Mouse (Mus musculus) lung, postnatal 0 days (tissue): Measurements from ENCODE around the gene Arx. TPM values are rescaled to one million over a fixed set of nuclear protein-coding genes. Genes with fewer than 3 reads are reported as not detected.

Source experiments
- ATAC-seq: fragments of 200-750 bp; cut with Nextera tagmentation; 2 replicates; pipeline ENCODE4 v1.8.0; 2017; ENCODE audit warnings: moderate library complexity
- DNase-seq: peaks from one replicate; pipeline ENCODE4 v3.0.0-alpha.2; 2016; ENCODE audit warnings: low spot score
- H3K27ac ChIP-seq: fragments of 300-500 bp; sonication (generic); 2 replicates; pipeline ENCODE4 v1.5.1; 2014; ENCODE audit warnings: antibody characterized with exemption, mild to moderate bottlenecking, low read length, mixed read lengths
- H3K27me3 ChIP-seq: fragments of 300-500 bp; sonication (generic); replicated peaks from 2 replicates; pipeline ENCODE4 v1.6.1; 2014; ENCODE audit warnings: low read length, mixed read lengths; ENCODE audit not compliant: insufficient read depth
- H3K36me3 ChIP-seq: fragments of 300-500 bp; sonication (generic); 2 replicates; pipeline ENCODE4 v1.6.1; 2014; ENCODE audit warnings: low read length, mixed read lengths; ENCODE audit not compliant: insufficient read depth
- H3K4me1 ChIP-seq: fragments of 300-500 bp; sonication (generic); 2 replicates; pipeline ENCODE4 v1.6.1; 2014; ENCODE audit warnings: antibody characterized with exemption, low read depth, low read length, mixed read lengths; ENCODE audit not compliant: insufficient read depth
- H3K4me2 ChIP-seq: fragments of 300-500 bp; sonication (generic); replicated peaks from 2 replicates; pipeline ENCODE4 v1.6.1; 2014; ENCODE audit warnings: low read depth, mild to moderate bottlenecking, low read length, moderate library complexity, mixed read lengths
- H3K4me3 ChIP-seq: fragments of 300-500 bp; sonication (generic); 2 replicates; pipeline ENCODE4 v1.5.1; 2014; ENCODE audit warnings: low read depth, low read length
- H3K9ac ChIP-seq: fragments of 300-500 bp; sonication (generic); replicated peaks from 2 replicates; pipeline ENCODE4 v1.6.1; 2014; ENCODE audit warnings: low read depth, mild to moderate bottlenecking
- H3K9me3 ChIP-seq: fragments of 300-500 bp; sonication (generic); 2 replicates; pipeline ENCODE4 v1.6.1; 2016; ENCODE audit warnings: low read length, mixed read lengths
- CTCF ChIP-seq: IDR thresholded peaks from 2 replicates; pipeline ENCODE4 v1.5.1; 2016; ENCODE audit warnings: antibody characterized with exemption, mild to moderate bottlenecking
- EP300 ChIP-seq: IDR thresholded peaks from 2 replicates; pipeline ENCODE4 v1.6.1; 2016; ENCODE audit warnings: antibody characterized with exemption, mild to moderate bottlenecking, control low read depth
- WGBS: fragments of 180-500 bp; shearing (Covaris S2); extraction: QIAGEN DNeasy Blood & Tissue Kit; methylation state at CpG from one replicate; pipeline ENCODE4 v1.1.7; 2014; 5-methylcytosine and 5-hydroxymethylcytosine counted together
- polyA plus RNA-seq: library from polyadenylated mRNA; unstranded; fragments of >200 nt; fragmentation: Nextera tagmentation; extraction: Ambion mirVana; gene quantifications from 2 replicates; pipeline ENCODE4 v1.2.1, GENCODE M21; 2015

Arx gene
- polyA plus RNA-seq, 1 experiment from 2014 or later = not detected

GRCm38 (mm10) chrX:93295819-93296218 is 9.6 kb downstream of the Arx start:
- Histone ChIP-seq H3K9me3 (no peaks in the 10 kb centered on the region), H3K4me2 (no peak overlapping the region), H3K4me3 (no peak overlapping the region), H3K27me3 (peaks cover 28% of the 10 kb centered on the region), H3K9ac (no peak overlapping the region), H3K27ac (no peak overlapping the region), H3K4me1 (no peaks in the 10 kb centered on the region), H3K36me3 (no peaks in the 10 kb centered on the region)
- TF ChIP-seq EP300 (no peak), CTCF (no peak)
- DNase-seq (no peak), ATAC-seq (no peak)
- whole genome bisulfite sequencing = 12% methylated on average over 5 of the region's 5 CpGs

DNA sequence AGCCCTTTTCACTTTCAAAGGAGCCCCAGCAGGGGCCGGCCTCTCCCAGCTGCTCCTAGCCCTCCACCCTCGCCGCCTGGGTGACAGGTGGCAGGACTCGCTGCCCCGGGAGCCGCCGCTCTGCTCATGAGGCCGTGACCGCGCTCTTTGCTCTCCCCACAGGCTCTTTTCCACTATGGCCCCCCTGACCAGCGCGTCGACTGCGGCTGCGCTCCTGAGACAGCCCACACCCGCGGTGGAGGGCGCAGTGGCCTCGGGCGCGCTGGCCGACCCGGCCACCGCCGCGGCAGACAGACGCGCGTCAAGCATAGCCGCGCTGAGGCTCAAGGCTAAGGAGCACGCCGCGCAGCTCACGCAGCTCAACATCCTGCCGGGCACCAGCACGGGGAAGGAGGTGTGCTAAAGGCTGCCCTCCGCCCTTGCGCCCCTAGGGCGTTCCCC is 10.8 kb downstream of the Arx start:
- H3K9ac ChIP-seq = no peak overlapping the region
- peak overlapping the region; percentile 25; the same call in 1 of the 2 replicates for H3K4me3 ChIP-seq
- H3K4me2 ChIP-seq = peak overlapping the region; percentile 47
- no peak for TF ChIP-seq CTCF
- TF ChIP-seq EP300 = no peak
- peaks cover 27% of the 10 kb centered on the region for H3K27me3 ChIP-seq
- no peak for DNase-seq
- no peaks in the 10 kb centered on the region for H3K9me3 ChIP-seq
- ATAC-seq = peak; percentile 14; the same call in 1 of the 2 replicates
- 7% methylated on average over 16 of the region's 40 CpGs for WGBS
- H3K4me1 ChIP-seq = no peaks in the 10 kb centered on the region
- no peak overlapping the region for H3K27ac ChIP-seq
- H3K36me3 ChIP-seq = no peaks in the 10 kb centered on the region

DNA sequence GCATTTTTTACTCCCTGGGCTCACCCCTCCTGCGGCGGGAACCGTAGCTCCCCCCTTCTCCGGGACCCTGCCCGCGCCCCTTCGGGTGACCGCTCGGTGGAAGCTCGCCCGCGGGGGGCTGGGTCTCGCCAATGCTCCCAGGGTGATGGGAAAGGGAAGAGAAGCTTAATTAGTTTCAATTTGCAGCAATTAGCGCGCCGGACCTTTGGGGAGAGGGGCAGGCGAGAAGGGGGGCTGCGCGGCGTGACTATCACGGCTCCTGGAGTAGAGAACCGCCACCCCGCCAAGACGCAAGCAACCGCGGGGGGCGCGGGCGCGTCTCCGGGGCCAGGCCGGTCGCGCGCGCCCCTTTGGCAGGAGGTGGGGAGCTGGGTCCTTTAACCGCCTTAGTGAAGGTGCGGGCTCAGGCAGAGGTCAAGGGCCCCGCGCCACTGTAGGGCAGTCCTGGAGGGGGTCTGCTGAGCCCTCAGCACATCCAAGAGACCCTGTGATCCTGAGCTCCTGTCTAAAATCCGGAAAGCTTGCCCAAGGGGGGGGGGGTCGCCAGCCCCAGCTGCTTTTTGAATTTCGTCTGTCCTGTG is 12.9 kb downstream of the Arx start:
- no peak for TF ChIP-seq CTCF
- TF ChIP-seq EP300 = no peak
- Histone ChIP-seq H3K36me3 (no peaks in the 10 kb centered on the region), H3K27ac (no peak overlapping the region), H3K9ac (no peak overlapping the region), H3K27me3 (peaks cover 20% of the 10 kb centered on the region), H3K4me3 (peak overlapping the region; percentile 42), H3K4me2 (peak overlapping the region; percentile 62), H3K9me3 (no peaks in the 10 kb centered on the region), H3K4me1 (no peaks in the 10 kb centered on the region)
- ATAC-seq (no peak), DNase-seq (no peak)
- WGBS = 11% methylated on average over 37 of the region's 43 CpGs

GRCm38 (mm10) chrX:93299771-93300170 is 13.5 kb downstream of the Arx start:
- H3K4me1 ChIP-seq = no peaks in the 10 kb centered on the region
- DNase-seq (no peak), ATAC-seq (no peak)
- no peaks in the 10 kb centered on the region for H3K36me3 ChIP-seq
- H3K4me2 ChIP-seq = no peak overlapping the region
- H3K9me3 ChIP-seq = no peaks in the 10 kb centered on the region
- H3K27ac ChIP-seq = no peak overlapping the region
- no peak for TF ChIP-seq EP300
- TF ChIP-seq CTCF = no peak
- peaks cover 19% of the 10 kb centered on the region for H3K27me3 ChIP-seq
- no peak overlapping the region for H3K4me3 ChIP-seq
- 30% methylated on average over 6 of the region's 6 CpGs for WGBS
- H3K9ac ChIP-seq = no peak overlapping the region

- 33% methylated on average over 10 of the region's 10 CpGs for WGBS
- peaks cover 13% of the 10 kb centered on the region for H3K27me3 ChIP-seq
- H3K4me1 ChIP-seq = no peaks in the 10 kb centered on the region
- no peak for ATAC-seq
- TF ChIP-seq EP300 (no peak), CTCF (no peak)
- H3K9ac ChIP-seq = no peak overlapping the region
- no peak overlapping the region for H3K27ac ChIP-seq
- no peaks in the 10 kb centered on the region for H3K9me3 ChIP-seq
- H3K4me2 ChIP-seq = no peak overlapping the region
- no peak for DNase-seq
- no peaks in the 10 kb centered on the region for H3K36me3 ChIP-seq
- no peak overlapping the region for H3K4me3 ChIP-seq
These were observed 14.1 kb downstream of the Arx start for GRCm38 (mm10) chrX:93300183-93300815.

GRCm38 (mm10) chrX:93301798-93302197 is 15.6 kb downstream of the Arx start:
- peaks cover 4% of the 10 kb centered on the region; the same call in 1 of the 2 replicates for H3K27me3 ChIP-seq
- DNase-seq = no peak
- H3K9ac ChIP-seq = no peak overlapping the region
- ATAC-seq = no peak
- no peaks in the 10 kb centered on the region for H3K36me3 ChIP-seq
- TF ChIP-seq EP300 = no peak
- no peak for TF ChIP-seq CTCF
- H3K4me2 ChIP-seq = no peak overlapping the region
- no peaks in the 10 kb centered on the region for H3K4me1 ChIP-seq
- H3K4me3 ChIP-seq = no peak overlapping the region
- 15% methylated on average over 7 of the region's 7 CpGs for WGBS
- no peak overlapping the region for H3K27ac ChIP-seq
- H3K9me3 ChIP-seq = no peaks in the 10 kb centered on the region
